Mouse (Mus musculus) bone marrow macrophage, adult 2 months (primary cell): ENCODE measurements at regions not wholly inside any gene's neighbourhood (a gene's known extent, or its start where the extent isn't known, plus 50 kb on each side); places are given as distances from the start of the nearest gene placed in this dataset.

Experiments
- CTCF ChIP-seq: IDR thresholded peaks from 2 replicates; pipeline ENCODE4 v1.5.1; 2012; ENCODE audit warnings: low read depth, mild to moderate bottlenecking, low read length, moderate library complexity
- POLR2A ChIP-seq: IDR thresholded peaks from 2 replicates; pipeline ENCODE4 v1.6.1; 2012; ENCODE audit warnings: mild to moderate bottlenecking, low read depth, low read length, borderline replicate concordance

DNA sequence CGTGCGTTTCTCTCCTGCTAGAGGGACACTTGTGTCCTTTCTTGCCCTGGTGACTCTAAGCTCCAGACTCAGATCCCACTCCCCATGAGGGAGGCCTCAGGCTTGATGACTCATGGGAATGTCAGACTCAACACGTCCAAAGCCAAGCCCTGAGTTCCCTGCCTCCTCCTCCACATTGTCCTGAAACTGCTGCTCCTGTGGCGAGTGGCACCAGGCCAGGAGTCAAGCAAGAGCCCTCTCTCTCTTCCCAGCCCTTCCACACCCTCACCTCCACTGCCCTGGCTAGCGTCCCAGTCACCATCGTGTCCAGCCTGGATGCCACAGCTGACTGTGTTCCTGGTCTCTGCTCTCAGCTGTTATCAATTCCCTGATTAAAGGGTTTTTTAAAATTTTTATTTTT lies 83.4 kb downstream of the Zfp706 start:
- TF ChIP-seq CTCF (no peak), POLR2A (no peak)
